Mouse (Mus musculus): ENCODE measurements at regions not wholly inside any gene's neighbourhood (a gene's known extent, or its start where the extent isn't known, plus 50 kb on each side); places are given as distances from the start of the nearest gene placed in this dataset.

GRCm38 (mm10) chr8:24258622-24259021 is 467.0 kb downstream of the Adam3 start:
- TF ChIP-seq POLR2A (IDR thresholded peaks at IDR 0.05; ENCODE audit: low read depth, low read length), result no peak
- no peak for TF ChIP-seq CTCF (conservative IDR thresholded peaks at IDR 0.05; ENCODE audit: insufficient read depth, insufficient read length, low read depth, low read length)
